Mouse (Mus musculus) embryo, embryonic 9.5 days (tissue): Measurements from ENCODE around the gene Arel1.

ENCODE experiments used
- DNase-seq: peaks from one replicate; pipeline ENCODE4 v3.0.0-alpha.2; 2017; ENCODE audit errors: extremely low spot score

Arel1 gene

GRCm38 (mm10) chr12:84948584-84949285 lies 22.0 kb downstream of the Arel1 start:
- DNase-seq: no peak

DNA sequence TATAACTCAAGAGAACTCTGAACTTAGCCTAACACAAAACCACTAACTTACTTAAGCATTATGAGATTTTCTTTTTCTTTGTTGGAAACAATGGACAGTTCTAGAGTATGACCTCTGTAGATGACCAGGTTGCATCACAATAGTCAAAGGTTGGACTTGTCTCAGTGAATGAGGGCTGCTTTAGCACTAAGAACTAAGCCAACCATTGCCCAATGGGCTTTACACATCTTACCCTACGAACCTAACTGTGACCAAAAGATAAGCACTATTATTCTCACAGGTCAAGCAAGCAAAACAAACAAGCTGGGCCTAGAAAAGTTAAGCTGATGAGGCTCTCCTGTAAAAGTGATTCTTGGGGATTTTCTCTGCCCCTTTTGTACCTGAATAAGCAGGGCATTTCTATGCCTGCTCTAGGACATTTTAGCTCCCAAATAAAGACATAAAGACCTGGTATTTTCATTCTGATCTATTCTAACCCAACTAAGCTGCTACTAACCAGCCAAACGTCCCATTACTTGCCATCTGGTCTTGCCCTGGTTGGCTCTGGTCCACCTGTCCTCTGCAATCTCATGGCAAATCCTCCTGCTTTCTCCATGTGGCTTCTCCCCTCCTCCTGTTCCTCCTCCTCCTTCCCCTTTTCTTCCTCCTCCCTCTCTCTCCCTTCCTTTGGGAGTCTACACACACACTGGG lies 22.7 kb downstream of the Arel1 start:
- no peak for DNase-seq

GRCm38 (mm10) chr12:84944813-84945553 lies 25.7 kb downstream of the Arel1 start:
- DNase-seq: no peak

GRCm38 (mm10) chr12:84944150-84944812 lies 26.4 kb downstream of the Arel1 start:
- DNase-seq: no peak

DNA sequence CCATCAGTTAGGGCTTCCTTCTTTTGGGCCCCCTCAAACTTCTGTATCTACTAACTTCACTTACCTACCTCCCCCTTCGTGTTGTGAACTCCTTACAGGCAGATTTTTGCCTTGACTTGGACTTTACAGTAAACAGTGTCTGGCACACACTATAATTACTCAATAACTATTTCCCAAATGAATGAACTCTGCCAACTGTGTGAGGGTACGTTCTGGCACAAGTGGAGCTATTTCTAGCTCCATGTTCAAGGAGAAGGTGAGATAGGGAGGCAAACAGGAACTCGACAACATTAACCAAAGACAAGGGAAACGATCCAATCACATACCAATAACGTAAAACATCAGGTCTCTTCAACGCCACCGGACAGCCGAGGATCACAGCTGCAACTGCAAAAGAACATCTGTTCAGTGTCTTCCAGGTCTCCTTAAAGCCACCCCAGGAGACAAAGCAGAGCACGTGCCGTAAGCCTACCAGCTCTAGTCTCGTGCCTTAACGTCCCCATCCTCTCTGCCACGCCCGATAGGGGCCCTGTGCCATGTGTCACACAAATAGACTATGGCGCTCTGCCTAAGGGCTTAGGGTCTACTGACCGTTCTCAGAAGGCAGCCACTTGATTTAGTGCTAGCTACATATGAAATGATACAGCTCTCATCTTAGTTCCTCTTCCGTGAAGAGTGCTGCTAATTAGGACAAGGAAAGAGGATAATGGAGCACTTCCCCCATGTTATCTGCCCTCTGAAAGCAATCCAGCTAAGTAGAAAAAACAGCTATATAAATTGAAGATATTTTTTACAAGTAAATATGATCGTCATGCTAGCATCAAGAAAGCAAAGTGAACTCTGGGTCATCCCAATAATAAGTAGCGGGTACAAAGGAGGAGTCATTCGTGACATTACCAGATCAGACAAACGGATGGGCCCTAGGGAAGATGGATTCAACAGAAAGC lies 27.4 kb downstream of the Arel1 start:
- DNase-seq: no peak

GRCm38 (mm10) chr12:84941717-84942116 lies 29.0 kb downstream of the Arel1 start:
- DNase-seq: no peak

- no peak for DNase-seq
These were observed 30.4 kb downstream of the Arel1 start for GRCm38 (mm10) chr12:84940343-84940742.

DNA sequence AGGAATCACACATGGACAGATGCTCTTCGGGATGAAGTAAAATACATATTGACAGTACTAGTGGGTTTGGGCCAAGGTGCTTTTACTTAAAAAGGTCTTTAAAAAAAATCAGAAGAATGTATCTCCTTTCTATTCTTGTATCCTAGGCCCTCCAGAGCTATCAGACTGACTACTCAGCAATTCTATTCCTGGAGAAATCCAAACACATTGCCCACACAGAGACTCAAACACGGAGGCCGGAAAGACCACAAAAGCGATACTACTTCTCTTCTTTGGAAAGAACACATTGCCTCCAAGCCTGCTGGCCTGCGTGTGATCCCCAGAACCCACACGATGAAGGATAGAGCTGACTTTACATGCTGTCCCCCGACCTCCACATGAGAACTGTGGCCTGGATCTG lies 31.6 kb downstream of the Arel1 start:
- DNase-seq: no peak

DNA sequence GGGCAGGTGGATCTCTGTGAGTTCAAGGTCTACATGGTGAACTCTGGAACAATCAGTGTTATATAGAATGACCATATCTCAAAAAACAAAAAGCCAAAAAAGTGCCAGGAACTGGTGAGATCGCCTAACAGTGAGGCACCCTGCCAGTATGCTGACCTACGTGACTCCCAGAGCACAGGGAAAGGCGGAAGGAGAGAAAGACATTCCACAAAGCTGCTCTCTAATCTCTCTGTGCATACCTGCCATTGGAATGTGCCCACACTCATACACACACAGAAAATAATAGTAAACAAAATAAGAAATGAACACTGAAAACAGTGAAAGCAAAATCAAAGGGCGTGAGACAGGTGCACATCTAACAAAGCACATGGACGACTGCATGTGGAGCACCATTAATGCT lies 35.4 kb downstream of the Arel1 start:
- DNase-seq: no peak

DNA sequence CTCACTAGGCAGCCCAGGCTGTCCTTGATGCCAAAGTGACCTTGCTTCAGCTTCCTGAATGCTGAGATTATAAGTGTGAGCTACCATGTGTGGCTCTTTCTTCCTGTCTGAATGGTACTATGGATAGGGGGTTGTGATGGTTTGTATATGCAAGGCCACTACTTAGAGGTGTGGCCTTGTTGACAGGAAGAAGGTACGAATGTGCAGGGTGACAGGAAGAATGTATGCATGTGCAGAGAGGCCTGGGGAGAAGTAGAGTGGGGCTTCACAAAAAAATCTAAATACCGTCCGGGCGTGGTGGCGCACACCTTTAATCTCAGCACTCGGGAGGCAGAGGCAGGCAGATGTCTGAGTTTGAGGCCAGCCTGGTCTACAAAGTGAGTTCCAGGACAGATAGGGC lies 38.5 kb downstream of the Arel1 start:
- no peak for DNase-seq

- DNase-seq: no peak
These were observed 44.2 kb downstream of the Arel1 start for GRCm38 (mm10) chr12:84926542-84926941.

- DNase-seq: no peak
These were observed 46.4 kb downstream of the Arel1 start for GRCm38 (mm10) chr12:84924324-84924723.

DNA sequence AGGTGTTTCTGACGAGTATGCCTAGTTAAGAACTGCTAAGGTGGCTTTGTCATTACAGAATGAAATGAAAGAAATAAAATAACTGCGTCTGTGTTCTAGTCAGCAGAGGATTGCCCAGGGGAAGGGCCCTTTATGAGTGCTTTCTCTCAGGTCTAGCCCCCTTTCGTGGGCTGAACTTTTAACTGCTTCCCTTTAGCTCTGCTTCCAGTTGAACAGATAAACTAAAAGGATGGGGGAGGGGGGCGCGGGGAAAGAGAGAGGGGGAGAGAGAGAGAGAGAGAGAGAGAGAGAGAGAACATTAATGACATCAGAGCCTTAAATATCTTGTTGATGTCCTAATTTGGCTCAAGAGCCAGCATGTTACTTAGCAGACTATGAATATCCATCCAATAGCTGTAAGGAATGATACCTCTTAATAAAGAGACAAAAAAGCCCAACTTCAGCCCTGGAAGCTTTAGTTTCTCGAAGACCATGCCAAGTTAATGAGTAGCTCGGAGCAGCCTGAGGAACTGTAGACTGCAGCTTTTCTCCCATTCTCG lies 48.8 kb downstream of the Arel1 start:
- DNase-seq: no peak

GRCm38 (mm10) chr12:84918809-84919208 lies 51.9 kb downstream of the Arel1 start:
- no peak for DNase-seq

GRCm38 (mm10) chr12:84917799-84918198 lies 52.9 kb downstream of the Arel1 start:
- no peak for DNase-seq

DNA sequence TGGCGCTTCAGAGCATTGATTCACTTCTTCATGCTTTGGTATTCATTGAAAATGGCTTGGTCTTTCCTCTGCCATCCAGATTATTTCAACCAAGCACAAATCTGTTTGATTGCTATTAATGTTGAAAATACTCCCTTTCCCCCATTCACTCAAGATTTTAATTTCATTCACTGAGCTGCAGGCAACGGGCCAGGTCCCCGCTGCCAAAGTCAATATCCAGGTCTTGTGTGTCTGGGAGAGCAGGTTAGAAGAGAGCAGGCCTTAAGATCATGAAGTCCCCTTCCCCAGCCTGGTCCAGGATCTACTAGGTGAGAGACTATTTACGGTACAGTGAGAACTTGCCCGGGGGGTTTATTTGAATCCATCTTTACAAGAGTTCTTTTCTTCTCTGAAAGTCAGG lies 55.7 kb downstream of the Arel1 start:
- no peak for DNase-seq

GRCm38 (mm10) chr12:84912652-84913104 lies 58.0 kb downstream of the Arel1 start:
- DNase-seq: no peak

- DNase-seq: no peak
These were observed 59.1 kb downstream of the Arel1 start for GRCm38 (mm10) chr12:84911640-84912039.

DNA sequence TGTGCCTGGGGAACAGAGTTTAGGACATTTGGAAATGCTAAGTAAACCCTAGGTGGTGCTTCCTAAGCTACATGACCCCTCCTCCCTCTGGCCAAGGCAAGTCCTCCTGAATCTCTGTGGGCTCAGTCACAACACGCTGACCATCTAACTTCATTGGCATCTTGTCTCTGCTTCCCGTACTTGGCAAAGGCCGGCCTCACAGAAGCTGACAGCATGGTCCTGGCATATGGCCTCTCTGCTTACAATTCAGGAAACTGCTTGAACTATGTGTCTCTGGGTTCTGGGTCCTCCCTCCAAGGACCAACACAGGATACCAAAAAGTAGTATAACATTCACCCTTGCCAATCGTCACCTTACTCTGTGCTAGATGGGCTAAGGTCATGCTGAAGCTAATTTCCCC lies 60.6 kb downstream of the Arel1 start:
- DNase-seq: no peak

DNA sequence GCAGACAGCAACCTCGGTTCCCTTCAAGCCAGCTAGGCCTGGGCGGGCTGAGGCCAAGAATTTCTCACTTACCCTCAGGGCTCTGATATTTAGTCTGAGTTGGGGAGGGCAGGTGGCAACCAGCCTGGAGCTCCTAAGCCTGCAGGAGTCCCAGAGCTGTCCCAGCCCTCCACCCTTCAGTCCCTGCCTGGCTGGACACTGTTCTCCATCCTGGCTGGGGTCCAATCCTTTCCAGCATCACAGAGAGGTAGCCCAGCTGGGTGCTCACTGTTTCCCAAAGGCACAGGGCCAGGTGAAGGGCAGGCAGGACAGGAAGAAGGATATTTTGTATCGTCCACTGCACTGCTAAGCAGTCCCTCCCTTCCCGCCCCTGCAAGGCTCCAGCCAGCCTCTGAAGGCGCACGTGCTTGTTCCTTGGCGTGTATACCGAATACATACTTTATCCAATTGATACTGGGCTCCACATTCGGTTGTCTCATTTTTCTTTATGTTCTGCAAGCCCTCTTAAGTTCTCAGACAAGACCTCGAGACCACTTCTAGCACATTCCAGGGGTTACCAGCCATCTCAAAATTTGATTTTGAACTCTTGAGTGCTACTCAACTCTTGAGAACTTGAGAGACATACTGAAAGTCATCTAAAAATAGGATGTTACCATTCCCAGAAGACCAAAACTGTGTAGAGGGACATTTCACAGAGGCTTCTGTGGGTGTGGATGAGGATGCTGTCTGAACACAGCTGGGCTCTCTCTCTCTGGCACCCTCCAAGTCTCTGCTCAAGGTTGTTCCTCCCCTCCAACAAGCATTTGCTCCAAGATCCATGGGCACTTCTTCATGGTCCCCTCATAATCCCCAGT lies 62.8 kb downstream of the Arel1 start:
- no peak for DNase-seq
